Mouse (Mus musculus): ENCODE results near the gene Ankrd12. TPM values are rescaled to one million over a fixed set of nuclear protein-coding genes. Genes with fewer than 3 reads are reported as not detected.

Gene Ankrd12
- polyA plus RNA-seq (2015; fragmentation: Nextera tagmentation; extraction: Ambion mirVana), result 12.9 and 15.2 TPM in 2 replicates

GRCm38 (mm10) chr17:66076934-66077333 lies at the start of gene Ankrd12:
TSS of gene Ankrd12 (minus strand) at chr17:66077089.

DNA sequence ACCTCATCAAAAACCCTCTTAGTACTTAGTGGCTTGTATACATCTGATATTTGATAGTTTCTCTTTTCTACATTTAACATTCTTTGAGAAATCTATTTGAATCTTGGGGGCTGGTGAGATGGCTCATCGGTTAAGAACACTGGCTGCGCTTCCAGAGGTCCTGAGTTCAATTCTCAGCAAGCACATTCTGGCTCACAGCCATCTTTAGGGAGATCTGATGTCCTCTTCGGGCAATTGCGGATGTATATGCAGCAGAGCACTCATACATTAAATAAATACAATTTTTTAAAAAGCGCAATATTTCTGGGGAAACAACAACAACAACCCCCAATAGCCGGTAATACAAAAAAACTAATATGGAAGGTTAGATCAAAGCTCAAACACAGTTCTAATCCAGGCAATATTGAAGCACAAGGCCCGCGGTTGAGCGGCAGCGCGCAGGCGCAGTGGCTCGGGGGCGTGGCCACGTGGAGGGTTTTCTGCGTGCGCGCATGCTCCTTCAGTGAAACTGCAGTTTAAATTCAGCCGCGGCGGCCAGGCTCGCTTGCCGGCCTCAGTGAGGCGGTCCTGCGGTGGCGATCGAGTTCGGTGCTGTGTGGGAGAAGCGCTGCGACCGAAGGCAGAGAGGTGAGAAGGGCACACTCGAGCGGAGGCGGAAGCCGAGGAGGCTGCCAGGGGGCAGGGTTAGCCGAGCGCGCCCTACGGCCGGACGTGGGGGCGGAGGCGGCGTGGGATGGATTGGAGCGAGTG lies 46.4 kb upstream of the Ankrd12 start, which contains the start of gene Ddx11:
Ddx11 (plus strand) TSS at position 455 of the 750 bp plus-strand sequence.

DNA sequence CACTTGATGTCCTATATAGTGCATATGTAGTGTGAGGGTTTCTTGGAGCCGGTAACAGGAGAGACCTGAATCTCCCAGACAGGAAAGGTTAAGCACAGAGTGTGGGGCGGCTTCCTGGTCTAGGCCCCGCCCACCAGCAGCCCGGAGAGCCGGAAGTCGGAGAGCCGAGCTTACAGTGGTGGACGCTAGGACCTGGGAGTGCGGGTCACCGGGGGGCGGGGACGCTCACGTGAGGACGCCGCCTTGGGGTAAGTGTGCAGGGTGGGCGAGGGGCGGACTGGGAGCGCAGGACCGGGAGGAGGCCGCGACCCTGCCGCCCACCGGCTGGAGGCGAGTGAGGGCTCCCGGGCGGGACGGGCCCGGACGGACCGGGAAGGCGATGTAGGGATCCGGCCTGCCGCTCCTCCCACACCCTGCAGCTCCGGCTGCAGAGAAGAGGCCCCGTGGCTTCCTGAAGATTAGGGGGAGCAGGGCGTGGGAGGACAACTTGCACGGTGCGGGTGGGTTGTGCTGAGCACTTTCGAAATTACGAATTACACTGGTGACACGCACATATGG lies 34.6 kb upstream of the Ankrd12 start, which contains the start of gene Washc1:
Washc1 (plus strand) TSS at position 144 of the 558 bp plus-strand sequence.

DNA sequence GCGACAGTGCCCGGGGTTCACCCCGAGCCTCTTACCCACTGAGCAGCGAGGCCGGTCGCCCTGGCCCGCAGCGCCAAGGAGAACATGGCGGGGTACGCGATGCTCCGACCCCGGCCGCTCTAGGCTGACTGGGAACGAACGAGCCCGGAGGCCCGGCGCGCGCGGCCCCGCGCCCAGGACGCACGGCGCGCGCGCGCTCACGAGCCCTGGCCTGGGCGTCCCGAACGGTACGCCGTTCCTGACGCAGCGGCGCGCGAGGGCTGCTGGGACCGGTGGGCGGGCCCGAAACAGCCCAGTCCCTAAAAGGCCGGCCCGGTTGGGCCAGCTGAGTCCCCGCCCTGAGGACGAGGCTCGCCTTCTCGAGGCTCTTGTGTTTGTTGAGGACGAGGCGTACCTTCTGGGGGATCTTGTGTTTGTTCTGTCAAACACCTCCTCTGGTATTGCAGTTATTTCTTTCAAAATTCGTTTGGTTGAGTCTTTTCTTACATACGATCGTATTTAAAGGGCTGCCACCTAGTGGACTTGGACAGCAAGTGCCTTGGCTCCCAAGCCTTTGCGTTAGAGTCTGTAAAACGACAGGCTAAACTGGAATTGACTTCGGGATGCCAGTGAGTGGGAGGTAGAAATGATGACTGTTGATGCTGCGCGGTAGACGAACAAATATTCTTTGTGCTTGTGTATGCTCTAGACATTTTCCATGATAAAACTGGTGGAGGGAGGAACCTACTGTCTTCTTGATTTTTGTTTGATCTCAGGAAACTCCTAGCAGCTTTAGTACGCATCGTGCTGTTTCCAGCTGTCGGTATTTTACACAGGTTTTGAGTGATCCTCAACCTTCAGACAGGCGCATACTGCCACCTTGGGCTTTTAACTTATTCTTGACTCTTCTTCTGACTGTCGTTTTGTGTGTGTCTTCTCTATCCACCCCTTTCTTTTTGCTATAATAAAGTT lies 24.8 kb upstream of the Ankrd12 start, which contains the start of gene Ndufv2:
Ndufv2 (minus strand) TSS at position 180 of the 951 bp plus-strand sequence.

DNA sequence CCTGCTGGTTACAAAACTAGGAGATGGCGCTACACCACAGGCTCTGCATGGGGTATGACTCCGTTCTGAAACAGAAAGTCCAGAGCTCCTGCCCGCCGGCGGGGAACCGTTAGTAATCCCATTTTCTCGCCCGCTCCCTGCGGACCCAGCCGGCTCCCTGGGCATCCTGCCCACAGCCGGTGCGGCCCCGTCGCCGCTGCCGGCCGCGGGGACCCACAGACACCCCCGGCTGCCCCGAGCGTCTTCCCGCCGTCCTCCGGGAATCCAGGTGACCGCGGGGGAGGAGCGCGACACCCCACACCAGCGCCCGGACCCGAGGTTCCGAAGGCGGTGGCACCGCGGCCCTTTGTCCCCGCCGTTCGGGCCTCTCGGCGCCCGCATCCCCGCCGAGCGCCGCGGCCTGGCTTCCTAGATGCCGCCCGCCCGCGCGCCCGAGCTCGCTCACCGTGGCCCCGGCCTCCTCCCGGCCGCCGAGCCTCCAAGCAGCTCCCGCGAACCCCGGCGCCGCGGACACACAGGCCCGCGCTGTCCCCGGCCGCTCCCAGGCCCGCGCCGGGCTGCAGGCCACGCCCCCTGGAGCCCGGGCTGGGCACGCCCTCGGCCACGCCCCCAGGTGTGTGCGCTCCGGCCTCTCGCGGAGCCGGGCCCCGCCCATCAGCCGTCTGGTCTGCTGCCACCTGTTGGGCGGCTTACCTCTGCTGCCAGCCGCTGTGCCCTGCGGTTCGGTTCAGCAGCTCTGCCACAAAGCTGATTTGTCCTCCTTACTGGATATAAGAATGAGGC lies 126.1 kb downstream of the Ankrd12 start, which contains the start of gene Twsg1:
Twsg1 (minus strand) TSS at position 605 of the 783 bp plus-strand sequence.

Other genes with a start within 250 kb of the Ankrd12 start
- 43.2 and 47.4 TPM in 2 replicates for gene Ralbp1, start 191.3 kb downstream of the Ankrd12 start, polyA plus RNA-seq (2015; fragmentation: Nextera tagmentation; extraction: Ambion mirVana)
- 29.9 and 30.6 TPM in 2 replicates for gene Twsg1, start 125.9 kb downstream of the Ankrd12 start, polyA plus RNA-seq (2015; fragmentation: Nextera tagmentation; extraction: Ambion mirVana)
- 702 and 834 TPM in 2 replicates for gene Ndufv2, start 24.5 kb upstream of the Ankrd12 start, polyA plus RNA-seq (2015; fragmentation: Nextera tagmentation; extraction: Ambion mirVana)
- gene Washc1, start 34.5 kb upstream of the Ankrd12 start, polyA plus RNA-seq (2015; fragmentation: Nextera tagmentation; extraction: Ambion mirVana), result 21.4 and 27.0 TPM in 2 replicates
- gene Ddx11, start 46.4 kb upstream of the Ankrd12 start, polyA plus RNA-seq (2015; fragmentation: Nextera tagmentation; extraction: Ambion mirVana), result 1.8 and 2.2 TPM in 2 replicates

Measured in skeletal muscle tissue, postnatal 0 days (tissue).